Mouse (Mus musculus) regulatory T cell (primary cell): ENCODE results near the gene Rabl6.

ENCODE experiments used
- in situ Hi-C: fragments of 300-600 bp; cut with MboI, MseI; formaldehyde crosslinking; loops from one replicate; pipeline ENCODE4 v1.15.1; 2025; ENCODE audit warnings: high pct_unique_total_duplicates

Gene Rabl6

DNA sequence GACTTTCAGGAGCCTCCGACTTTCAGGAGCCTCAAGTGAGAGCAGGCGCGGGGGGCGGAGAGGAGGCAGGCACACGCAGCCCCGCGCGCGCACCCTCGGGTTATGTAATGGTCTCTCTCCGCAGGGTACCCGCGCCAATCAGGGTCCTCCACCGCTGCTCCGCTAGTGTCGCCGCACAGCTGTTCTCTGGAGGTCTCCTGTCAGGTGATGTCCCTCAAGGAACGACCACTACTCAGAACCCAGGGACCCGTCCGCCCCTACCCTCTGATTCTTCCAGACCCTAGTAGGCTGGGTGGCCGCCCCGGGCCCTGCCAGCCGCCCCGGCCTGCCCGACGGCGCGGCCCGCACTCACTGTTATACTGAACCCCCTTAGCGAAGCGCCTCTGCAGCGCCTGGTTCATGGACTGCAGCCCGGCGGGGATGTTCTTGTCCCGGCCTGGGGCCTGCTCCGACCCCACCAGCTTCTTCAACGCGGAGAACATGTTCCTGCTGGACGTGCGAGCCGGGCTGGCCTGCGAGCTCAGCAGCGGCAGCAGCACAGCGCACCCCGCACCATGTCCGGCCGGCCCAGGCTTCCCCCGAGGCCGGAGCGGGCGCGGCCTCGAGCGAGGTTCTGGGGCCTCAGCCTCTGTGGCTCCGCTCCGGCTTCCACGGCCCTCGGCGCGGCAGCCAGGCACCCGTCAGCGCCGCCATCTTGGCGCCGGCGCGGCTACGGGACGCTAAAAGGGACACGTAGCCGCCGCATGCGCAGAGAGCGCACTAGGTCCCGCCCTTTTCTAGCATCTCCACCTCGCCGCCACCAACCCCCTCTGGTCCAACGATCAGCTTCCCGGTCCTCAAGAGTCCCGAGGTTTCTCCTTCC, at the start of gene Rabl6:
TSS of gene Rabl6 (minus strand) at position 761 of the 862 bp plus-strand sequence.
- in situ Hi-C loops, result no loop called here

- in situ Hi-C loops, result no loop called here
Measured at GRCm38 (mm10) chr2:25657652-25658051, 49.3 kb upstream of the Rabl6 start, which contains the start of gene Lcn5. TSS of gene Lcn5 (plus strand) at chr2:25657952.

DNA sequence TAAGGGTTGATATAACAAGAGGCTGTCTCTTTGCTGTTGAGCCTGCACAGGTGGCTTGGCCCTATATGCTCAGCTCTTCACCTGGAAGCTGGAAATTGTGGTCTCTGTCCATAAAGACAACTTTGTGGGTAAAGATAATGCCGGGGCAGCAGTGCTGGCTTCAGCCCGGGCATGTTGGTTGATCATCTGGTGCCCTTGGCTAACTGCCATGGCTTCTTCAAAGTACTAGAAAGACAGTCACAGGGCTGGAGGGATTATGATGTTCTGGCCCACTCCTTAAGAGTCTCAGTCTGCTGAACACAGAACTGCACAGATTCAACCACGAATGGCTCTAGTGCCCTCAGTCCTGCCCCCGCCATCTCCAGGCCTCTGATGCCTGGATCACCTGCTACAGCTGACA, 48.9 kb upstream of the Rabl6 start:
- in situ Hi-C loops, result no loop called here

DNA sequence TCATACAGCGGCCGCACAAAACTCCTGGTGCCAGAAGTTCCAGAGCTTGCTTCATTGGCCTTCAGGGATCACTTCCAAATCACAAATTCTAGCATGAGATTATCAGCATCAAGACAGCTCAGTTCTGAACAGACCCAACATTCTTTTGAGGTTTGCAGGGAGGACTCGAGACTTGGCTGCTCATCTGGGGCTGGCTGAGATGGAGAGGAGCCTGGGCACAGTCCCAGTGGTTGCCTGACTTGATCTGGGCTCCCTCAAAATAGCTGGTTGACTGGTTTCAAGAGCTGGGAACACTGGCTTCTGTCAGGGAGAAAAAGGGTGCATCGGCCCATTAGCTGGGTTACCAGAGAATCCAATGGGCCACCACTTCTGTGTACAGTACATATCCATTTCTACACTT, 48.4 kb upstream of the Rabl6 start:
- in situ Hi-C loops, result no loop called here

DNA sequence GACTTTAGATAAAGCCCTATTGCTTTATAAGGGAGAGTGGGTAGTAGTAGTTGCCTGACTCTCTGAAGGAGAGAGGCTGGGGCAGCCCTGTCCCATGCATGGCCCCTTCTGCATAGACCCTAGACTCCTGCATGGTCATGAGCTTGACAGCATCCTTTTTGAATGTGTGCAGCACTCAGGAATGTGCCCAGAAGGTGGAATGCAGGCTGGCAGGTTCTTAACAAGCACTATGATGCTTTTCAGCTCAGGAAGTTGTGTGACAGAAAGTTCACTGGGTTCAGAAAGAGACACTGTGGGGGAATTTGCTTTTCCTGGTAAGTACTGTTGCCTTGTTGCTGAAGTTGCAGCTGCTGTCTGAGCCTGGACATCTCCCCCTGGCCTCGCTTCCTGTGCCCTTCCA, 46.2 kb upstream of the Rabl6 start:
- in situ Hi-C loops, result loop anchor here (5.0 kb wide), 1 partner anchor 173 kb away; no protein-coding TSS in a partner anchor

- in situ Hi-C loops, result loop anchor here (5.0 kb wide), 1 partner anchor 174 kb away; no protein-coding TSS in a partner anchor
Measured at GRCm38 (mm10) chr2:25652902-25653301, 44.6 kb upstream of the Rabl6 start, which contains the start of gene Lcn8. TSS of gene Lcn8 (plus strand) at chr2:25653120.

- in situ Hi-C loops, result loop anchor here (5.0 kb wide), 1 partner anchor 272 kb away; no protein-coding TSS in a partner anchor
Measured at GRCm38 (mm10) chr2:25639890-25640289, 31.6 kb upstream of the Rabl6 start.

DNA sequence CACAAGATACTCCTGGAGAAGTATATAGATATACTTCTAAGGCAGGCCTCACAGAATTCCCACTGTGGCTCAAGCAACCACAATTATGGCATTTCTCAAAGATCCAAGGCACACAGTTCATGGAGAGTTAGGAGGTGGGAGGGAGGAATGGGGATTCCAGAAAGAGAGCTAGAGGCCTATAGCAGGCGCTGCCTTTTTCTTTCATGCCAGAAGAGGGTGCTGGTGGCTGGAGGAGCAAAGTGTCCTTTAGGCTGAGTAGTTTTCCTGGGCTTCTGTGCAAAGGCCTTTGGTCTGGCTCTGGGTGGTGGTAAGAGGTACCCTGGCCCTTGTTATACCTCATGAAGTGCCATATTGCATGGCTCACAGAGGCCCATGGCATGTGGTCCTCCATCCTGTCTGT, 25.7 kb upstream of the Rabl6 start:
- in situ Hi-C loops, result no loop called here

DNA sequence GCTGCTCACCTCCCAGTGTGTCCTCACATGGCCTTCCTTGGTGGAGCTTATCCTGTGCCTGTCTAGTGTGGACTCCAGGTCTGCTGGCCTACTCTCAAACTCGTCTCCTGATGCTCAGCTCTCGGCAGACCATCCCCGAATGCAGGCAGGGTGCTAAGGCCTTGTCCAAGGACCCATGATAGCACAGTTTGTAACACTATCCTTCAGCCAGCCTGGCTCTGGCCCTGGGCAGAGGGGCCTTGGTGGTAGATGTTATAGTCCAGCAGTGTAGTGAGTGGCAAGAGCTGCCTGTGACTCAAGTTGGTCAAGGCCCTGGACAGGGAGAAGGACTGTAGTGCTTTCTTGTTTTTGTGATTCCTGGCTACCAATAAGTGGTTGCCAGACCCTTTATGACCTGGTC, 25.3 kb upstream of the Rabl6 start:
- in situ Hi-C loops, result no loop called here

- in situ Hi-C loops, result no loop called here
Measured at GRCm38 (mm10) chr2:25628738-25629137, 20.4 kb upstream of the Rabl6 start.

- in situ Hi-C loops, result no loop called here
Measured at GRCm38 (mm10) chr2:25627811-25628210, 19.5 kb upstream of the Rabl6 start, which contains the start of gene Fcna. TSS of gene Fcna (minus strand) at chr2:25628030.

DNA sequence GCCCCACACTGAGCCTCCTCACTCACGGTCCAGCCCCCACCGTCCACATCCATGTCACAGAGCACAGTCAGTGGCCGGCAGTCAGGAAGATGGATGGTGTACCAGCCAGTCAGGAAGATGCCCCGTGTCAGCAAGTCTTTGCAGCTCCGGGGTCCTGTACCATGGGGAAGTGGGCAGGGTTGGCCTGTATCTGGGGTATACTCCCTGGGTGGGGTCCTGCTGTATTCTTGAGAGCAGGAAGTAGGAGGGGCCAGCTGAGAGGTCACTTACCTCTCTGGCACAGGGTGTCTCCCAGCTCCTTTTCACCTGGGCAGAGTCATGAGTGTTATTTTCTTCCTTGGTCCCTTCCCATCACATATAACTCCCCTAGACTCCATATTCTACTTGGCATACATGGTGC, 17.7 kb upstream of the Rabl6 start:
- in situ Hi-C loops, result no loop called here

- in situ Hi-C loops, result no loop called here
Measured at GRCm38 (mm10) chr2:25621229-25622200, 13.2 kb upstream of the Rabl6 start, which contains the start of gene Tmem141. TSS of gene Tmem141 (minus strand) at chr2:25622005.

DNA sequence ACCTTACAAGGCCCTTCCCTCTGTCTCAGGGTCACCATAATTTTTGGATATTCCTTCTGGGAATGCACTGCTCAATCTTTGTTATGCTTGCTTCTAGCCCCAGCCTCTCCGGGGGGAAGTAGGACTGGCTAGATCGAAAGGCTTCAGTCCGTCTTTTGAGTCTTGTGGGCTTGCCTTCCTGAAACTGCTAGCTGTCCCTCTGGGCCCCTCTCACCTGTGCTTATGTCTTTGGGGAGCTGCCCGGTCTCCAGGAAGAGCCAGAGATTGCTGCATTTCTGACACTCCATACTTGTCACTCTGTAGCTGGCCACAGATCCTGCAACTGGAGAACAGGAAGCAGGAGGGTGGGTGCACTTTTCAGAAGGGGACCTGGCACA, 12.5 kb upstream of the Rabl6 start:
- in situ Hi-C loops, result no loop called here

DNA sequence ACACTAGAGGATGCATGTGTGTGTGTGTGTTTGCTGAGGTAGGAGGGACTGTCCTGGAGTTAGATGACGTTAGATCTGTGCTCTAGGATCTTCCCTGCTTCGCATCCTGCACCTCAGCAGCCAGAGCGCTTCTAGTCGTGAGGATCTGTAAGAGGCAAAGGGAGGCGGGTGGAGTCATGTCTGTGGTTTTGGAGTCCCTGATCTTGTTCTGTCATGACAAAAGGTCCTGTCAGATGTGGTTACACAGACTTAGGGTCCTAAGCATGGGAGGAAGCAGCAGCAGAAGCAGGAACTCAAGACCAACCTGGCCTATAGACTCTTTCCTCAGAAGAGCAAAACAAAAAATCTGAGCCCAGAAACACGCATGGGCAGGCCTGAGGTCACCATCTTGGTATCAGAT, 12.1 kb upstream of the Rabl6 start:
- in situ Hi-C loops, result no loop called here

- in situ Hi-C loops, result no loop called here
Measured at GRCm38 (mm10) chr2:25617578-25617977, 9.3 kb upstream of the Rabl6 start, which contains the start of gene Ccdc183. TSS of gene Ccdc183 (minus strand) at chr2:25617678.

DNA sequence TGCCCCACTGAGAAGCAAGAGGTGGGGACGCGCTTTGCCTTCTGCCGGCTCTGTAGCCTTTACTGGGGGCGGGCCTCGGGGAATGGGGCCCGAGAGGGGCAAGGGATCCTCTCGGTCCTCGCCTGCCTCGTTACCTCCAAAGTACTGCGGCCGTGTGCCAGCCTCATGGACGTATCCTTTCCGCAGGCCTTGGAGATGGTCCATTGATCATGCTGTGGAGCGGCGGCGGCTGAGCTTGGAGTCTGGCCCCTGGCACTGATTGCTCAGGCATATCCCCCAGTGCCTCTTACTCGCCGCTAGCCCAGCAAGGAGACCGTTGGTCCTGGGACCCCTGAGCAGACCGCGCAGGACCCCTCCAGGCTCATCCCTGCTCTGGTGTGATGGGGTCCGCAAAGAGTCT, 8.1 kb upstream of the Rabl6 start:
- in situ Hi-C loops, result no loop called here

GRCm38 (mm10) chr2:25608671-25609070, 350 bp upstream of the Rabl6 start:
- in situ Hi-C loops, result no loop called here

- in situ Hi-C loops, result no loop called here
Measured at GRCm38 (mm10) chr2:25602526-25602925, 5.8 kb downstream of the Rabl6 start.

GRCm38 (mm10) chr2:25600037-25600436, 8.3 kb downstream of the Rabl6 start:
- in situ Hi-C loops, result no loop called here

DNA sequence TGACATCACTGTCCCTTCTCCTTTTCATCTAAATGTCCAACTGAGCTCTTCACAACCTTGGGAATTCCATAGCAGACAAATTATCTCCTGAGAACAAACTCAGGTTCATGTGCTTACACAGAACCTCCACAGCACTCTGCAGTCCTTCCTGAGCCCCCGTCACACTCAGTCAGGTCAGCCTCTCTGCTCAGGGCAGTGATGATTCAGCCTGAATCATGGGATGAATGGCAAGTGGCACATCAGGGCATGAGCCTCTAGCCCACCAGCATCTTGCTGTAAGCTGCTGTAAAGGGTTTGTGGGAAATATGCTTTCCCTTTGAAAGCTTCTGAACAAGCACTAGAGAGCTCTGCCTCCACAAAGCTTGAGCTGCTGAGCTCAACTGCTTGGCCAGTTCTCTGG, 9.6 kb downstream of the Rabl6 start:
- in situ Hi-C loops, result loop anchor here (10.0 kb wide), 1 partner anchor 1856 kb away; no protein-coding TSS in a partner anchor
